Mouse (Mus musculus): Measurements from ENCODE around the gene Myo5c.

The Myo5c gene

GRCm38 (mm10) chr9:75231841-75232746 lies at the start of gene Myo5c:
Gene Myo5c (plus strand): TSS chr9:75232020.
- DNase-seq (ENCODE audit: low spot score in 2 of 2), result no peak

GRCm38 (mm10) chr9:75187646-75188260 lies 44.1 kb upstream of the Myo5c start:
- DNase-seq (ENCODE audit: low spot score in 2 of 2), result no peak

GRCm38 (mm10) chr9:75193858-75194257 lies 38.0 kb upstream of the Myo5c start:
- DNase-seq (ENCODE audit: low spot score in 2 of 2), result no peak

- no peak for DNase-seq (ENCODE audit: low spot score in 2 of 2)
Measured at GRCm38 (mm10) chr9:75196335-75196734, 35.5 kb upstream of the Myo5c start.

GRCm38 (mm10) chr9:75197297-75197696 lies 34.5 kb upstream of the Myo5c start:
- DNase-seq (ENCODE audit: low spot score in 2 of 2), result no peak

- no peak for DNase-seq (ENCODE audit: low spot score in 2 of 2)
Measured at GRCm38 (mm10) chr9:75201506-75201905, 30.3 kb upstream of the Myo5c start.

- DNase-seq (ENCODE audit: low spot score in 2 of 2), result no peak
Measured at GRCm38 (mm10) chr9:75202036-75202435, 29.8 kb upstream of the Myo5c start.

- DNase-seq (ENCODE audit: low spot score in 2 of 2), result no peak
Measured at GRCm38 (mm10) chr9:75209246-75209645, 22.6 kb upstream of the Myo5c start.

- no peak for DNase-seq (ENCODE audit: low spot score in 2 of 2)
Measured at GRCm38 (mm10) chr9:75210269-75210668, 21.6 kb upstream of the Myo5c start.

GRCm38 (mm10) chr9:75214743-75215413 lies 16.9 kb upstream of the Myo5c start:
- DNase-seq (ENCODE audit: low spot score in 2 of 2), result no peak

GRCm38 (mm10) chr9:75219942-75220341 lies 11.9 kb upstream of the Myo5c start:
- no peak for DNase-seq (ENCODE audit: low spot score in 2 of 2)

- no peak for DNase-seq (ENCODE audit: low spot score in 2 of 2)
Measured at GRCm38 (mm10) chr9:75221420-75222287, 10.2 kb upstream of the Myo5c start.

GRCm38 (mm10) chr9:75232860-75233259 lies 1.0 kb downstream of the Myo5c start:
- no peak for DNase-seq (ENCODE audit: low spot score in 2 of 2)

GRCm38 (mm10) chr9:75234271-75234741 lies 2.5 kb downstream of the Myo5c start:
- no peak for DNase-seq (ENCODE audit: low spot score in 2 of 2)

- DNase-seq (ENCODE audit: low spot score in 2 of 2), result no peak
Measured at GRCm38 (mm10) chr9:75234983-75235627, 3.3 kb downstream of the Myo5c start.

- no peak for DNase-seq (ENCODE audit: low spot score in 2 of 2)
Measured at GRCm38 (mm10) chr9:75235696-75236095, 3.9 kb downstream of the Myo5c start.

- no peak for DNase-seq (ENCODE audit: low spot score in 2 of 2)
Measured at GRCm38 (mm10) chr9:75236416-75237308, 4.8 kb downstream of the Myo5c start.

- no peak for DNase-seq (ENCODE audit: low spot score in 2 of 2)
Measured at GRCm38 (mm10) chr9:75238179-75238578, 6.4 kb downstream of the Myo5c start.

GRCm38 (mm10) chr9:75243052-75243451 lies 11.2 kb downstream of the Myo5c start:
- DNase-seq (ENCODE audit: low spot score in 2 of 2), result no peak
